Mouse (Mus musculus) left cerebral cortex, adult 8-10 months (tissue): ENCODE results near the gene Zkscan8. TPM values are rescaled to one million over a fixed set of nuclear protein-coding genes. Genes with fewer than 3 reads are reported as not detected.

ENCODE experiments used
- total RNA-seq, 4 experiments: library from RNA; stranded (reverse); gene quantifications; 2 replicates each; pipeline ENCODE4 v1.2.4; 2022

Gene Zkscan8
- total RNA-seq, 4 experiments from 2014 or later = 16.2 to 16.5 (median 16.3) TPM

Other genes with a start within 250 kb of the Zkscan8 start
- gene Gpx5, start 238.4 kb downstream of the Zkscan8 start, total RNA-seq = not detected
- 1 to 10 TPM in 1 of 4 experiments, under 1 TPM in 3; 0.28 to 1.4 (median 0.59) TPM for gene Gpx6, start 219.0 kb downstream of the Zkscan8 start, total RNA-seq
- not detected for gene Olfr1367, start 184.2 kb downstream of the Zkscan8 start, total RNA-seq
- 1 to 10 TPM; 6.7 to 8.8 (median 7.8) TPM for gene Zscan12, start 168.3 kb downstream of the Zkscan8 start, total RNA-seq
- gene Zkscan3, start 128.4 kb downstream of the Zkscan8 start, total RNA-seq = 10 to 100 TPM; 31.7 to 41.8 (median 35.8) TPM
- 1 to 10 TPM; 1.4 to 1.9 (median 1.6) TPM for gene Pgbd1, start 90.1 kb downstream of the Zkscan8 start, total RNA-seq
- gene Zscan26, start 77.4 kb downstream of the Zkscan8 start, total RNA-seq = 10 to 100 TPM; 52.1 to 59.4 (median 55.5) TPM
- gene Nkapl, start 62.6 kb downstream of the Zkscan8 start, total RNA-seq = 1 to 10 TPM in 2 of 4 experiments, under 1 TPM in 2; 0.59 to 1.5 (median 0.84) TPM
- gene Zkscan4, start 52.2 kb downstream of the Zkscan8 start, total RNA-seq = 1 to 10 TPM; 5.1 to 6.2 (median 5.8) TPM
- gene Gm10065, start 51.7 kb downstream of the Zkscan8 start, total RNA-seq = not detected
- 10 to 100 TPM; 15.4 to 22.7 (median 19.3) TPM for gene AK157302, start 35.9 kb downstream of the Zkscan8 start, total RNA-seq
- 10 to 100 TPM; 39.0 to 60.7 (median 52.2) TPM for gene Gm11273, start 29.7 kb downstream of the Zkscan8 start, total RNA-seq
- not detected for gene Olfr1366, start 11.7 kb upstream of the Zkscan8 start, total RNA-seq
- not detected for gene Olfr1535, start 28.8 kb upstream of the Zkscan8 start, total RNA-seq
- not detected for gene Olfr1364, start 50.6 kb upstream of the Zkscan8 start, total RNA-seq
- not detected for gene Olfr1362, start 82.9 kb upstream of the Zkscan8 start, total RNA-seq
- gene Olfr11, start 111.4 kb upstream of the Zkscan8 start, total RNA-seq = not detected
- not detected for gene Olfr1361, start 132.3 kb upstream of the Zkscan8 start, total RNA-seq
- gene Olfr1360, start 146.3 kb upstream of the Zkscan8 start, total RNA-seq = not detected
- not detected for gene Olfr1359, start 167.0 kb upstream of the Zkscan8 start, total RNA-seq
- 10 to 100 TPM; 16.0 to 30.4 (median 22.3) TPM for gene Hist1h2bl, start 185.0 kb upstream of the Zkscan8 start, total RNA-seq
- 10 to 100 TPM in 3 of 4 experiments, not detected in 1; 16.4 to 24.8 (median 22.3) TPM for gene Hist1h2ai, start 185.3 kb upstream of the Zkscan8 start, total RNA-seq
- gene Hist1h3h, start 186.5 kb upstream of the Zkscan8 start, total RNA-seq = 10 to 100 TPM; 40.8 to 60.6 (median 44.2) TPM
- gene Hist1h2bm, start 190.9 kb upstream of the Zkscan8 start, total RNA-seq = 1 to 10 TPM; 2.5 to 5.9 (median 4.5) TPM
- 10 to 100 TPM; 18.4 to 23.9 (median 19.2) TPM for gene Hist1h4j, start 203.9 kb upstream of the Zkscan8 start, total RNA-seq
- gene Hist1h4k, start 219.4 kb upstream of the Zkscan8 start, total RNA-seq = 100 to 1,000 TPM; 294 to 349 (median 343) TPM
- 10 to 100 TPM in 3 of 4 experiments, 1 to 10 TPM in 1; 9.6 to 16.7 (median 11.1) TPM for gene Hist1h2ak, start 222.7 kb upstream of the Zkscan8 start, total RNA-seq
- gene Hist1h2bn, start 223.0 kb upstream of the Zkscan8 start, total RNA-seq = 10 to 100 TPM in 3 of 4 experiments, 1 to 10 TPM in 1; 1.6 to 11.3 (median 10.8) TPM
- gene Hist1h1b, start 249.5 kb upstream of the Zkscan8 start, total RNA-seq = 10 to 100 TPM in 2 of 4 experiments, 1 to 10 TPM in 2; 7.2 to 11.0 (median 10.2) TPM